Mouse (Mus musculus): ENCODE results near the gene Slc35b2. TPM values are rescaled to one million over a fixed set of nuclear protein-coding genes. Genes with fewer than 3 reads are reported as not detected.

The Slc35b2 gene
- polyA plus RNA-seq (2014; fragmentation: Nextera tagmentation; extraction: Ambion mirVana): 89.9 and 91.5 TPM in 2 replicates

DNA sequence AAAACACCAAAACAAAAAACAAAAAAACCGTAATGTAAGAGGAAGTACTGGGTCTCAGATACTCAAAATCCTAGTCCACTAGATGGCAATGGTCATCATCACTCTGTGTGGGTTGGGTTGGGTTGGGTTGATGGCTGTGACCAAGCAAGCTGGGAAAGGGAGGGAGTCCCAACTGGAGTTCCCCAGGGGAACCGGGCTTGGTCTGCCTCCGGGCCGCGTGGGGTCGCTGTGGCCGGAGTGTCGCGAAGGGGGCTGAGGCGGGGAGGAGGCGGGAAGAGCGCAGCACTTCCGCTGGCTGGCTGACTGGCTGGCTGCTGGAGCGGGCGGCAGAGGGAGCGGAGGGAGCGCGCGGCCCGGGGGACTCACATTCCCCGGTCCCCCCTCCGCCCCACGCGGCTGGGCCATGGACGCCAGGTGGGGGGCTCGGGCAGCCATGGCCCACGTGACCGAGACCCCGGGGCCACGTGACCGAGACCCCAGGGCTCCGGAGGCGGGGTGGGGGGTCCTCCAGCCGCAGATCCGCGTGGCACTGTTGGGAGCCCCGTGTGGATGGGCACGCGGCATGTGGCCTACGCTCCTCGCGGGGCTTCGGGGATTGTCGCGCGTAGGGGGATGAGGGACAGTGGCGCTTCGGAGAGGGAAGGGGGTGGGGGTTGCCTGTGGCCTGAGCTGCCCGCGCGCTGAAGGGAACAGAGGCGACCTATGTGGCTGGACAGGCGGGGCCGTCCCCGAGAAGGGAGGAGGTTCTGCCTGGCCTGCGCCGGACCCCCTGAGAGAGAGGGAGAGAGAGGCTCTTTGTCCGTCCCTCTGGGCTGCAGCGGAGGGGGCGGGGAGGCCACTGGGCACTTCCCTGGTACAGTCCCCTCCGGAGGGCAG is at the start of gene Slc35b2:
Gene Slc35b2 (plus strand): TSS at position 220 of the 876 bp plus-strand sequence.
- Histone ChIP-seq H3K4me2 (replicated peaks; ENCODE audit: low read depth, low read length) (peak within 1 kb of the TSS; percentile 83), H3K9me3 (ENCODE audit: control insufficient read depth, low read length) (no peaks in the 10 kb centered on the region), H3K27me3 (ENCODE audit: control insufficient read depth, insufficient read depth, low read length) (no peaks in the 10 kb centered on the region), H3K9ac (ENCODE audit: low read depth, low read length) (peak within 1 kb of the TSS; percentile 78), H3K4me1 (replicated peaks; ENCODE audit: control insufficient read depth, insufficient read depth, low read length) (peaks cover 3% of the 10 kb centered on the region; the same call in 1 of the 2 replicates), H3K27ac (ENCODE audit: low read depth, low read length) (peak within 1 kb of the TSS; percentile 80), H3K36me3 (ENCODE audit: control insufficient read depth, insufficient read depth, low read length) (peaks cover 3% of the 10 kb centered on the region; the same call in 1 of the 2 replicates), H3K4me3 (ENCODE audit: low read depth, low read length) (peak within 1 kb of the TSS; percentile 68)
- peak; percentile 87 for ATAC-seq (ENCODE audit: low FRiP score)
- peak; percentile 93 for DNase-seq (ENCODE audit: low spot score)
- WGBS: under 1% methylated on average over 58 of the region's 61 CpGs

DNA sequence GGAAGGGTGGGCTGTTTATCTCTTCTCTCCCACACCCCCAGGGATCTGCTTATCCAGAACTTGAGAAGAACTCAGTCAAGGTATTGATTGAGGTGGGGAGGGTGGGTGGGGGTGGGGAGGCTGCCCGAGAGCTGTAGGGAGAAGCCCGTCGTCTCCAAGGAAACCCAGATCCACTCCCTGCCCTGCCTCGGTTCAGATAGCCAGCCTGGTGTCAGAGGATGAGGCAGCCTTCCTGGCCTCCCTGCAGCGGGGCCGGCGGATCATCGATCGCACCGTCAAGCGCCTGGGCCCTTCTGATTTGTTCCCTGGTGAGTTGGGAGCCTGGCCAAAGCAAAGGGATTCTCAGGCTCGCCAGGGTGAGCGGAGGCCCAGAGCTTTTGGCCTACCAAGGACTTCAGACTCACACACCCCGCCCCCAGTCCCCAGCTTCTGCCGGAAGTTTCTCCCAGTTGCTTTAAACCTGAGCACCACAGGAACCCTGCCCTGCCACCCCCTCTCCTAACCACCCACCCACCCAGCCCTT is 48.4 kb upstream of the Slc35b2 start:
- H3K4me3 ChIP-seq (ENCODE audit: low read depth, low read length): no peak overlapping the region
- no peak overlapping the region for H3K4me2 ChIP-seq (replicated peaks; ENCODE audit: low read depth, low read length)

DNA sequence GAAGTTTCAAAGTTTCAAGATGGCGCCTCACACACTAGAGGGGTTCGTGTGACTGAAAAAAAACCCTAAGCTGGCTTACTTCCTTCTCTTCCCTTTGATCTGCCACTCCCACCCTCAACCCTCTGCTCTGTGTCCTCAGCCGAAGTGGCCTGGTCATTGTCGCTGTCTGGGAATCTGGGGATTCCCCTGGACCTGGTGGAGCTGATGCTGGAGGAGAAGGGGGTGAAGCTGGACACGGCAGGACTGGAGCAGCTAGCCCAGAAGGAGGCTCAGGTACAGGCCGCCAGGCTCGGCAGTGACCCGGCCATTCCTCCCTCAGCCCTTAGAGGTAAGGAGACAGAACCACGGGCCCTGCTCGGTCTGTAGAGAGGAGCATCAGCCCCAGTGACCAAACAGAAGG is 47.9 kb upstream of the Slc35b2 start:
- ATAC-seq (ENCODE audit: low FRiP score) (no peak), DNase-seq (ENCODE audit: low spot score) (no peak)
- Histone ChIP-seq H3K27me3 (ENCODE audit: control insufficient read depth, insufficient read depth, low read length) (no peaks in the 10 kb centered on the region), H3K4me2 (replicated peaks; ENCODE audit: low read depth, low read length) (no peak overlapping the region), H3K9ac (ENCODE audit: low read depth, low read length) (no peak overlapping the region), H3K4me3 (ENCODE audit: low read depth, low read length) (no peak overlapping the region), H3K36me3 (ENCODE audit: control insufficient read depth, insufficient read depth, low read length) (0 out of 2 replicates have a peak, but pooled peaks cover 3% of the 10 kb centered on the region), H3K9me3 (ENCODE audit: control insufficient read depth, low read length) (no peaks in the 10 kb centered on the region), H3K4me1 (replicated peaks; ENCODE audit: control insufficient read depth, insufficient read depth, low read length) (no peaks in the 10 kb centered on the region), H3K27ac (ENCODE audit: low read depth, low read length) (no peak overlapping the region)
- WGBS: 89% methylated on average over 10 of the region's 10 CpGs

More for the DNA sequence above, 48.4 kb upstream of the Slc35b2 start:
- H3K27ac ChIP-seq (ENCODE audit: low read depth, low read length): no peak overlapping the region
- H3K4me1 ChIP-seq (replicated peaks; ENCODE audit: control insufficient read depth, insufficient read depth, low read length): no peaks in the 10 kb centered on the region
- H3K36me3 ChIP-seq (ENCODE audit: control insufficient read depth, insufficient read depth, low read length): 0 out of 2 replicates have a peak, but pooled peaks cover 3% of the 10 kb centered on the region
- ATAC-seq (ENCODE audit: low FRiP score): 0 out of 2 replicates have a peak, but pooled peaks have one; percentile 15
- no peak overlapping the region for H3K9ac ChIP-seq (ENCODE audit: low read depth, low read length)
- no peaks in the 10 kb centered on the region for H3K27me3 ChIP-seq (ENCODE audit: control insufficient read depth, insufficient read depth, low read length)
- WGBS: 58% methylated on average over 15 of the region's 15 CpGs
- DNase-seq (ENCODE audit: low spot score): no peak
- no peaks in the 10 kb centered on the region for H3K9me3 ChIP-seq (ENCODE audit: control insufficient read depth, low read length)

DNA sequence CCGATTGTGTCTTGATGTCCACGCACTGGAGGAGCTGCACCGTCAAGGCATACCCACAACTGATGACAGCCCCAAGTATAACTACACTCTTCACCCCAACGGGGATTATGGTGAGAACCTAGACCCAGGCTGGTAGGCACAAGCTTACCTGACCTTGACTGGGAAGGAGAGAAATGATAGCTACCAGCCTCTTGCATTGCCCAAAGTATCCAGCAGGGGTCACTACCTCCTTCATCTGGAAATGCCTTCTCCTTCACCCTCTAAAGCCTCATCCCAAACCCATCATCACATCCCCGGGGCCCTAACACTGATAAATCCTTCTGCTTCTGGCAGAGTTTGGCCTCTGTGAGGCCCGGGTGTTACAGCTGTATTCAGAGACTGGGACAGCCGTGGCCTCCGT is 47.2 kb upstream of the Slc35b2 start:
- no peak overlapping the region for H3K27ac ChIP-seq (ENCODE audit: low read depth, low read length)
- WGBS: 59% methylated on average over 8 of the region's 8 CpGs
- H3K4me1 ChIP-seq (replicated peaks; ENCODE audit: control insufficient read depth, insufficient read depth, low read length): no peaks in the 10 kb centered on the region
- H3K36me3 ChIP-seq (ENCODE audit: control insufficient read depth, insufficient read depth, low read length): 0 out of 2 replicates have a peak, but pooled peaks cover 3% of the 10 kb centered on the region
- H3K9ac ChIP-seq (ENCODE audit: low read depth, low read length): no peak overlapping the region
- H3K4me3 ChIP-seq (ENCODE audit: low read depth, low read length): no peak overlapping the region
- no peak overlapping the region for H3K4me2 ChIP-seq (replicated peaks; ENCODE audit: low read depth, low read length)
- peak; percentile 88 for DNase-seq (ENCODE audit: low spot score)
- peak; percentile 44; the same call in 1 of the 2 replicates for ATAC-seq (ENCODE audit: low FRiP score)
- no peaks in the 10 kb centered on the region for H3K27me3 ChIP-seq (ENCODE audit: control insufficient read depth, insufficient read depth, low read length)
- H3K9me3 ChIP-seq (ENCODE audit: control insufficient read depth, low read length): no peaks in the 10 kb centered on the region

DNA sequence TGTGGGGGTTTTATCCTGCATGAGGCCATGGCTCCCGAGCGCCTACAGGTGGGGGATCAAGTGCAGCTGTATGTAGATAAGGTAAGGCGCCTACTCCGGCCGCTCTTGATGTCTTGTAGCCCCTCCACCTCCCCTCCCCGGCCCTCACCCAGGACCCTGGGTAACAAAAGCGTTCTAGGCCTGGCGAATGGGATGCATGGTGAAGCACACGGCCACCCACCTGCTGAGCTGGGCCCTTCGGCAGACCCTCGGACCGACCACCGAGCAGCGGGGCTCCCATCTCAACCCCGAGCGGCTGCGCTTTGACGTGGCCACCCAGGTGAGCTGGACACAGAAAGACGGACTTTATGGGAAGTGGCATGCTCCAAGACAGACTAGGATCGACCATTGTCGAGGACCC is 46.5 kb upstream of the Slc35b2 start:
- no peak for ATAC-seq (ENCODE audit: low FRiP score)
- 84% methylated on average over 21 of the region's 21 CpGs for WGBS

DNA sequence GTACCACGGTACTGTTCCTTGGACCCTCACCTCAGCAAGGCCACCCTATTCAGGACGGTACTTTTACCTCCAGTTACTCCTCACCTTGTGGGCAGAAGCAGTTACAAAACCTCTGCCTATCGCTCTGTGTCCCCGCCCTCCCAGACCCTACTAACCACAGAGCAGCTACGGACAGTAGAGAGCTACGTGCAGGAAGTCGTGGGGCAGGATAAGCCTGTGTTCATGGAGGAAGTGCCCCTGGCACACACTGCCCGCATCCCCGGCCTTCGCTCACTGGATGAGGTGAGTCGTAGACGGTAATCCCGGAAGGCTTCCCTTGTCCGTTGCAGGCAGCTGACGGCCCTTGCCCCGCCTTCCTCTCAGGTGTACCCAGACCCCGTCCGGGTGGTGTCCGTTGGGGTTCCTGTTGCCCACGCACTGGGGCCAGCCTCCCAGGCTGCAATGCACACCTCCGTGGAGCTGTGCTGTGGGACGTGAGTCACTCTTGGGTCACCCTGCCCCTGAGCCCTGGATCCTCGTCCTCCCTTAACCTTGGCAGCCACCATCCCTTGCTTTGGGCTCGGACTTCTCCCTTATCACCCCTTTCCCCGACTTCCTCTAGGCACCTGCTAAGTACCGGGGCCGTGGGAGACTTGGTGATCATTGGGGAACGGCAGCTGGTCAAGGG is 46.0 kb upstream of the Slc35b2 start:
- Histone ChIP-seq H3K9ac (ENCODE audit: low read depth, low read length) (no peak overlapping the region), H3K27me3 (ENCODE audit: control insufficient read depth, insufficient read depth, low read length) (no peaks in the 10 kb centered on the region; the same call in 1 of the 2 replicates), H3K36me3 (ENCODE audit: control insufficient read depth, insufficient read depth, low read length) (0 out of 2 replicates have a peak, but pooled peaks cover 3% of the 10 kb centered on the region), H3K9me3 (ENCODE audit: control insufficient read depth, low read length) (no peaks in the 10 kb centered on the region), H3K4me3 (ENCODE audit: low read depth, low read length) (no peak overlapping the region), H3K4me1 (replicated peaks; ENCODE audit: control insufficient read depth, insufficient read depth, low read length) (no peaks in the 10 kb centered on the region), H3K27ac (ENCODE audit: low read depth, low read length) (no peak overlapping the region), H3K4me2 (replicated peaks; ENCODE audit: low read depth, low read length) (no peak overlapping the region)
- no peak for DNase-seq (ENCODE audit: low spot score)
- no peak for ATAC-seq (ENCODE audit: low FRiP score)
- 94% methylated on average over 28 of the region's 28 CpGs for WGBS

More for the DNA sequence above, 46.5 kb upstream of the Slc35b2 start:
- H3K4me2 ChIP-seq (replicated peaks; ENCODE audit: low read depth, low read length): no peak overlapping the region
- H3K27me3 ChIP-seq (ENCODE audit: control insufficient read depth, insufficient read depth, low read length): no peaks in the 10 kb centered on the region
- H3K9ac ChIP-seq (ENCODE audit: low read depth, low read length): no peak overlapping the region
- H3K4me3 ChIP-seq (ENCODE audit: low read depth, low read length): no peak overlapping the region
- DNase-seq (ENCODE audit: low spot score): no peak
- no peak overlapping the region for H3K27ac ChIP-seq (ENCODE audit: low read depth, low read length)
- no peaks in the 10 kb centered on the region for H3K4me1 ChIP-seq (replicated peaks; ENCODE audit: control insufficient read depth, insufficient read depth, low read length)
- no peaks in the 10 kb centered on the region for H3K9me3 ChIP-seq (ENCODE audit: control insufficient read depth, low read length)
- H3K36me3 ChIP-seq (ENCODE audit: control insufficient read depth, insufficient read depth, low read length): 0 out of 2 replicates have a peak, but pooled peaks cover 3% of the 10 kb centered on the region

DNA sequence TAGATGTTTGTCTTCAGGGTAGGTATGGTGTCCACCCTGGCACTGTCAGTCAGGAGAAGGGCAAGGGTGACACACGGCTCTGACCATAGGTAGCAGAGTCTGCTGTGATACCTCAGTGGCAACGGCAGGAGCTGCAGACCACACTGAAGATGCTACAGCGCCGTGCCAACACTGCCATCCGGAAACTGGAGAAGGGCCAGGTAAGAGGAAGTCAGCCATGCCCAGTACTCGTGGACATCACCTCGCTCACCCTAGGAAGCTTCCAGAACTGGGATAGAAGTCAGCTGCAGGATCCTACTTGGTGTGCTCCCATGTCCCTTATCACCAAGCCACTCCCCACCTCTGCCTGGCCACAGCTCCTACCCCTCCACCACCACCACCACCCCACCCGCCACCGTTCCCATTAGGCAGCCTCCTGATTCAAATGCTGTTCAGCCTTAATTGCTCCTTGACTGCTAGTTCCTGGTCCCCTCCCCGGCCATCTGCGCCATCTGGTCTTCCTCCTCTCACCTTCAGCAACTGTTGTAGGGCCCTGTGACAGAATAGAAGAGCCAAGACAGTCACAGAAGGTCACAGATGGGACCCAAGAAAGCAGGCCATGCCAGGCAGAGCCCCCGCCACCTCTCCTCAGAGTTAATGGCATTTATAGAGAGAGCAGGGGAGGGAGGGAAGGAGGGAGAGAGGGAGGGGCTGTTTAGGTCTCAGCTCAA is 44.8 kb upstream of the Slc35b2 start:
- no peaks in the 10 kb centered on the region; the same call in none of the 2 replicates for H3K27me3 ChIP-seq (ENCODE audit: control insufficient read depth, insufficient read depth, low read length)
- H3K36me3 ChIP-seq (ENCODE audit: control insufficient read depth, insufficient read depth, low read length): 0 out of 2 replicates have a peak, but pooled peaks cover 3% of the 10 kb centered on the region
- no peak overlapping the region for H3K27ac ChIP-seq (ENCODE audit: low read depth, low read length)

DNA sequence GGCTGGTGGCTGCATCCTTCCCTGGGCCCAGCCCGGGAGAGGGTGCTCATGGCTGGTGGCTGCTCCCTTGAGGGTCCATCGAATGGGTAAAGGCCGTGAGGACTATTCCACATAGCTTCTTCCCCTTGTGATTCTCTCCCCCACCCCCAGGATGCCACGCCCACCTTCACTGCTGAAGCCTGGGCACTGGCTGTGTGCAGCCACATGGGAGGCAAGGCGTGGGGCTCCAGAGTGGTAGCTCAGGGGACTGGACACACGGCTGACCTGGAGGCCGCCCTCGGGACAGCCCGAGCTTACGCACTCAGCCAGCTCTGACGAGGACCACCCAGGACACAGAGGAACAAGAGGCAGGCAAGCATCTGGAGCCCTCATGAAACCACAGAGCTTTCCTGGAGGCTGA is 43.5 kb upstream of the Slc35b2 start:
- DNase-seq (ENCODE audit: low spot score): no peak
- Histone ChIP-seq H3K27ac (ENCODE audit: low read depth, low read length) (no peak overlapping the region), H3K27me3 (ENCODE audit: control insufficient read depth, insufficient read depth, low read length) (no peaks in the 10 kb centered on the region; the same call in none of the 2 replicates), H3K4me2 (replicated peaks; ENCODE audit: low read depth, low read length) (no peak overlapping the region), H3K9ac (ENCODE audit: low read depth, low read length) (no peak overlapping the region), H3K4me3 (ENCODE audit: low read depth, low read length) (no peak overlapping the region), H3K36me3 (ENCODE audit: control insufficient read depth, insufficient read depth, low read length) (0 out of 2 replicates have a peak, but pooled peaks cover 3% of the 10 kb centered on the region), H3K4me1 (replicated peaks; ENCODE audit: control insufficient read depth, insufficient read depth, low read length) (no peaks in the 10 kb centered on the region), H3K9me3 (ENCODE audit: control insufficient read depth, low read length) (no peaks in the 10 kb centered on the region)
- 87% methylated on average over 11 of the region's 11 CpGs for WGBS
- ATAC-seq (ENCODE audit: low FRiP score): no peak

More for the DNA sequence above, 44.8 kb upstream of the Slc35b2 start:
- DNase-seq (ENCODE audit: low spot score) (no peak), ATAC-seq (ENCODE audit: low FRiP score) (no peak)
- H3K4me1 ChIP-seq (replicated peaks; ENCODE audit: control insufficient read depth, insufficient read depth, low read length): no peaks in the 10 kb centered on the region
- no peak overlapping the region for H3K4me2 ChIP-seq (replicated peaks; ENCODE audit: low read depth, low read length)
- 86% methylated on average over 12 of the region's 12 CpGs for WGBS
- H3K4me3 ChIP-seq (ENCODE audit: low read depth, low read length): no peak overlapping the region
- H3K9me3 ChIP-seq (ENCODE audit: control insufficient read depth, low read length): no peaks in the 10 kb centered on the region
- no peak overlapping the region for H3K9ac ChIP-seq (ENCODE audit: low read depth, low read length)

All from hindbrain, embryonic 11.5 days (tissue).